Mouse (Mus musculus) 3134 (cell line): ENCODE data around the gene Ift22.
A peak's percentile ranks its signal among the peaks of the same experiment; 100 is the strongest.
"Not testable (repeated sequence)": the region's sequence is repeated elsewhere in the genome, so short reads cannot be mapped to it uniquely, and the experiment has no call there.

Source experiments
- DNase-seq: peaks from one replicate; pipeline ENCODE4 v3.0.0-alpha.2; 2011; ENCODE audit warnings: low spot score; ENCODE audit not compliant: insufficient read length; ENCODE audit errors: extremely low read depth

Ift22 gene

GRCm38 (mm10) chr5:136905630-136906029 lies 2.3 kb upstream of the Ift22 start:
- no peak for DNase-seq

GRCm38 (mm10) chr5:136907587-136907986 lies 363 bp upstream of the Ift22 start:
- DNase-seq, result no peak

GRCm38 (mm10) chr5:136914183-136914582 lies 6.2 kb downstream of the Ift22 start:
- no peak for DNase-seq

- DNase-seq, result no peak
Measured at GRCm38 (mm10) chr5:136917613-136918242, 9.8 kb downstream of the Ift22 start.

GRCm38 (mm10) chr5:136918655-136919472 lies 10.9 kb downstream of the Ift22 start:
- peak; percentile 91 for DNase-seq

- DNase-seq, result peak; percentile 31
Measured at GRCm38 (mm10) chr5:136919546-136920301, 11.8 kb downstream of the Ift22 start.

GRCm38 (mm10) chr5:136922830-136923229 lies 14.9 kb downstream of the Ift22 start:
- DNase-seq, result no peak

- DNase-seq, result no peak
Measured at GRCm38 (mm10) chr5:136923751-136924478, 16.0 kb downstream of the Ift22 start.

- no peak for DNase-seq
Measured at GRCm38 (mm10) chr5:136929073-136929472, 21.1 kb downstream of the Ift22 start.

GRCm38 (mm10) chr5:136931896-136932295 lies 23.9 kb downstream of the Ift22 start:
- DNase-seq, result no peak

GRCm38 (mm10) chr5:136932956-136933355 lies 25.0 kb downstream of the Ift22 start:
- no peak for DNase-seq

- DNase-seq, result no peak
Measured at GRCm38 (mm10) chr5:136933930-136934329, 26.0 kb downstream of the Ift22 start.

GRCm38 (mm10) chr5:136935905-136936695 lies 28.1 kb downstream of the Ift22 start:
- no peak for DNase-seq

- DNase-seq, result no peak
Measured at GRCm38 (mm10) chr5:136936750-136937149, 28.8 kb downstream of the Ift22 start.

GRCm38 (mm10) chr5:136937621-136938020 lies 29.7 kb downstream of the Ift22 start:
- no peak for DNase-seq

GRCm38 (mm10) chr5:136939284-136939683 lies 31.3 kb downstream of the Ift22 start:
- DNase-seq, result no peak

GRCm38 (mm10) chr5:136940029-136940428 lies 32.1 kb downstream of the Ift22 start:
- not testable (repeated sequence) for DNase-seq

GRCm38 (mm10) chr5:136940845-136941560 lies 33.1 kb downstream of the Ift22 start:
- no peak for DNase-seq

GRCm38 (mm10) chr5:136942781-136943180 lies 34.8 kb downstream of the Ift22 start:
- DNase-seq, result no peak
